Mouse (Mus musculus) adrenal gland, adult (tissue): ENCODE data around the gene Mta3.
A peak's percentile ranks its signal among the peaks of the same experiment; 100 is the strongest.

Source experiments
- DNase-seq, 2 experiments: peaks; one replicate each; pipeline ENCODE4 v3.0.0; 2022 to 2023; ENCODE audit warnings: low spot score in 1 of 2; ENCODE audit not compliant: inconsistent age in 2 of 2

Gene Mta3

DNA sequence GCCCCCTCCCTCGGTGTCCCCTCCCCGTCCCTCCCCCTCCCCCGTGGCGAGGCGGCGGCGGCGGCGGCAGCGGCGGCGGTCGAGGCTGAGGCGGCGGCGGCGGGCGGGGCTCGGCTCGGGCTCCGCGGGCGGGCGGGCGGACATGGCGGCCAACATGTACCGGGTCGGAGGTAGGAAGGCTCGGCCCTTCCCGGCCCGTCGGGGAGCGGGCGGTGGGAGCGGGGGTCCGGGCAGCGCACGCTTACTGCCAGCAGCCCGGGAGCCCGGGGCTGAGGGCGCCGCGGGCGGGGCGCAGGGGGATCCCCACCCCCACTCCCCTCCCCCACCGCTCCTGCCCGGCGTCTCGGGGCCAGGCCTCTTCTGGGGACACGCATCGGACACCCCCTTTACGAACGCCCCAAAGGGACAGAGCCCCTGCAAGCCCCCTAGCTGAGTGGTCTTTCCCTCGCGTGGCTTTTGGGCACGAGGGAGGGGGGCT is at the start of gene Mta3:
Gene Mta3, plus strand, starts transcription at position 48 of the 478 bp plus-strand sequence.
- peak; percentile 77 to 91 for DNase-seq

DNA sequence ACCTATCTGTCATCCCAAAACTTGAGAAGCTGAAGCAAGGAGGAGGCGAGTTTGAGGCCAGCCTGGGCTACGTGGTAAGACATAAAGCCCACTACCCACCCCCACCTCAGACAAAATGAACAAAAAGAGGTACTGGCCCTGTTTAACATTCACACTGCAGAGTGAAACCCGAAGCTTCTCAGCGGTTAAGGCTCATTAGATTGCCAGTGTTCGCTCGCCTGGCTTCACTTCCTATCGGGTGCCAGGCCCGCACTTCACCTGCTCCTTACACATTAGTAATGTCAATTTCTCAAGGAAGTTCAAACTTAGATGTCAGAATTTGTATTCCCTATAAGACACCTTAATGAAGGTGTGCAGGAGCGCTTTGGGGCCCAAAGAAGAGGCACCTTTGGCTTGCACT is 48.6 kb upstream of the Mta3 start:
- DNase-seq: no peak

DNA sequence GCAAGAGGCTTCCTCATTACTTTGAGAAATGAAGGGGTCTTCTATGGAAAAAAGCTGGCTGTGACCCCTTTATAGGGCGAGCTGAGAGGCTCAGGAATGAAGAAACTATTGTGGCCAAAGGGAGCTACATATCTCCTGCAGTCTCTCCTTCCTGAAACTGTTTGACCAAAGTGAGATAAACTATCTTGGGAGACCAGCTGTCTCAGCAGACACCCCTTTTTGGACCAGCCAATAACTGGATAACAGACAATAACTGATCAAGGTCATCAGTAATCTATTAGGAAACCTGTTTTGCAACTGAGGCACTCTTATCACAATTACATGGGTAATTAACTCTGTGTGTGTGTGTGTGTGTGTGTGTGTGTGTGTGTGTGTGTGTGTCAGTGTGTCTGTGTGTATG is 47.0 kb upstream of the Mta3 start:
- no peak for DNase-seq

DNA sequence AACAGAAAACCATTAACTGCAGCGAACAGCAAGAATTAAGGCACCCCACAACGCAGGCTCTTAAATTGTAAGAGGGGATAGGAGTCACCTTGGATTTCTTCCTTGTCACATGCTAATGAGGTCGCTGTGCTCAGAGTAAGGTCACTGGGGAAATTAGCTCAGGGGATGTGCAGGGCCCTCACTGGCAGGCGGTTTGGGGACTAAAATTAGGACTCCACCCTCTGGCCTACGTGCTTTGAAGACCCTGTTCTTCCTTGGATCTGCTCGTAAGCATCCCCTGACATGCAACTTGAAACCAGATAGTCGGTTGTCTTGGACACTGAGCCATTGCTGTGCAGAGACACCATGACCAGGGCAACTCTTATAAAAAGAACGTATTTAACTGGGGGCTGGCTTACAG is 41.2 kb upstream of the Mta3 start:
- DNase-seq: peak in 1 of 2 experiments; percentile 38

DNA sequence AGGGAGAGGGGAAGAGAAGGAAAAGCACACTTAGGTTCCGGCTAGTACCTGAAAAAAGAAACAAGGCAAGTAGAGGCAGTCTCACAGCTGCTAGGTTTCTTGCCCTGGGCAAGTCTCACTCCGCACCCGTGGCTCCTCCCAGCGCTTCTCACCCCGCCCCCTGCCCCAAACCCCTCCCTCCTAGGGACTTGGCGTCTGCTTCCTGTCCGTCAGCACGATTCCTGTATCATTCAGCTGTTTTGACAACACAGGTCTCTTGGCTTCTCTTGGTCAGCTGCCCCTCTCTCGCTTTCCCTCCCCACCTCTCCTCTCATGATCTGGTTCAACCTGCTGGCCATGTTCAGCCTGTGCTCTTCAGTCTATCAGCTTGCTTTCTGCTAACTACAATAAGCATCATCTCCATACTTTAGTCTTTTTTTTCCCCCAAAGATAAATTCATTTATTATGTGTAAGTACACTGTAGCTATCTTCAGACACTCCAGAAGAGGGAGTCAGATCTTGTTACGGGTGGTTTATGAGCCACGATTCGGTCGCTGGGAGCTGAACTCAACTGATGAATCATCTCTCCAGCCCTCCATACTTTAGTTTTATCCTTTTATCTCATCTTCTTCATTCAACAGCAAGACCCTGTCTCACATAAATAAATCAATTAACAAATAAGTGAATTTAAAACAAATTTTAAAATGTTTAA is 39.2 kb upstream of the Mta3 start:
- DNase-seq: no peak

DNA sequence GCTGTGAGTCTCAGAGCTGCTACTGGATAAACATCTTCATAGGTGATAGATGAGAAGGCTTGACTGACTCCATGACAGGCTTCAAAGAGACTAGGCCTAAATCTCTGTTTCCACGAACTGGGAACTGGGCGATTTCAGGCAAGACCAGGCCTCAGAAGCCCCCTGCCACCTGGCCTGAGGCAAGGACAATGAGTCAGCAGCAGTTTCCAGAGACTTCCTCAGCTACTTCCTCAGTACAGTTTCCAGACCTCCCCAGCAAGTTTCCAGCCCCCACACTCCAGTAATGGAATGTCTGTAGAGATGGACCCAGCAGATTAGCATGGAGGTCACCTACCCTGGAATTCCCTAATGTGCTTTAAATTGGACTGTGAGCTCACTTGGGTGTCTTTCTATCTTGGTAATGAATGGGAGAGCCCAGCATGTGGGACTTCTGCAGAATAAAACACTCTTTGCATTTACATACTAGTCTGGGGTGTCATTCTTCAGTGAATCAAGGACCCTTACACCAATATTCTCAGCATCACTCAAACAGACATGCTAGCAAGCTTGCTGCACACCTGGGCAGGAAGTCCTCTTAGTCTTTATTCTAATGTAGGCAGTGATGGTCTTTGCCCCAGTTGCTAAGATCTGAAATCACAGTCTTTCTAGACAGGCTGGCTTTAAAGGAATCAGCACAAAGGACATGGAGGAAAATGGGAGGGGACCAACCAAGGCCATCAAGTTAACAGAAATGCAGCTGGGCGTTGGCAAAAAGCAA is 37.9 kb upstream of the Mta3 start:
- no peak for DNase-seq

DNA sequence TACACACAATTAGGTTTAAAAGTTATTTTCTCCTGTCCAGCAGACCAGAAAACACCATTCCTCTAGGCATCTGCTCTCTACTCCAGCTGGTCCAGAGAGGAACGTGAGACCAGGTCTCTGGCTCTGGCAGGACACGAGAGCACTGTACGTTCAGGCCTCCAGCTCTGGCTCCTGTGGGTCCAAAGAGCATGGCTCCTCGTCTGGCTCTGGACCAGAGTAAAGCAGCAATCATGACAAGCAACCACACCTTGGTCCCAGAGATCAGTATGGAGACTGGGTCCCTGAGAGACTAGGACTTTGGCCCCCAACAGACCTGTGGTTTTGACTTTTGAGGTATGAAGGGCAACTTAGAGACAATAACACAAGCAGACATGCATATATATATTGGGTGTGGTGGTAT is 33.3 kb upstream of the Mta3 start:
- no peak for DNase-seq

DNA sequence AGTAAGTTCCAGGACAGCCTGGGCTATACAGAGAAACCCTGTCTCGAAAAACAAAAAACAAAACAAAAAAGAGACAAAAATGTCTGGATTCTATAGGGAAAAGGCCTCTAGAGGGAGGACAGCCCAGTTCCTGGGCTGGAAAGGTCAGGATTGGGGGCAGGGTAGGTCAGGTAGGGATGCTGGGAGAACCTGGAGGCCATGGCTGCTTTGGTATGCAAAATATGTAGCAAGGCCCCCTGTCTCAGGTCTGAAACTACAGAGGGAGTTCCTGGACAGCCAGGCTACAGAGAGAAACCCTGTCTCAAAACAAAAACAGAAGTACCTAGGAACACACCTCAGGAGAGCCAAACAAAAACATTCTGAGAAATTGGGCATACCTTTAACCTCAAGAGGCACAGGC is 28.6 kb upstream of the Mta3 start:
- DNase-seq: no peak

DNA sequence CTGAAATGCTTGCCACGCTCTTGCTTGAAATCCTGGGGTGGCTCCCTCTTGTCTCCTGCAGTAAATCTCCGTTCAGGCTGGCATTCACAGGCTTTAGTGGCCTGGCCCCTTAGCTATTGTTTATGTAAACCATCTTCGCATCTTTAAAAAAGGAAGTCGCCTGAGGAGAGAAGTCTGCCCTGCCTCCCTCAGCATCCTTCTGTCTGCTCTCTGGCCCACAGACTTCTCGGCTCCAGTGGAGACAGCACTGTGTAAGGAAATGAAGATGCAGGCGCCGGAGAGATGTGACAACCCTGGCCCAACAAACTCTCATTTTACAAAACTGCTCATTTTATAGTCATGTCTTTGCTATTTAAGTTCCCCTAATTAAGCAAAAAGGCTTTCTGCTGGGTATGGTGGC is 24.0 kb upstream of the Mta3 start:
- DNase-seq: no peak

DNA sequence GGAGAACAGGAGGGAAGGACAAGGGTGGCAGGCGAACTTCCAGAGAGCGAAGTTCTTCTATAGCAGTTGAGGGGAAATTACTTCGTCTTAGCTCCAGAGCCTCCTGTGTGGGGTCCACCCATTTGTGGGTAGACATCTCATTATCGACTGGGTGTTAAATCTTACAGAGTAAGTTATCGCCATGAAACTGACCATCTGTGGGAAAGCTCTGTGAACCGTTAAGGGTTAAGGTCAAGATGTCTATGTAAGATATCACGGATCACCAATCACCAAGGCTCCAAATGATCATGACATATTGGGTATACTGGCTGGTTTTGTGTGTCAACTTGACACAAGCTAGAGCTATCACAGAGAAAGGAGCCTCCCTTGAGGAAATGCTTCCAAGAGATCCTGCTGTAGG is 21.5 kb upstream of the Mta3 start:
- no peak for DNase-seq

DNA sequence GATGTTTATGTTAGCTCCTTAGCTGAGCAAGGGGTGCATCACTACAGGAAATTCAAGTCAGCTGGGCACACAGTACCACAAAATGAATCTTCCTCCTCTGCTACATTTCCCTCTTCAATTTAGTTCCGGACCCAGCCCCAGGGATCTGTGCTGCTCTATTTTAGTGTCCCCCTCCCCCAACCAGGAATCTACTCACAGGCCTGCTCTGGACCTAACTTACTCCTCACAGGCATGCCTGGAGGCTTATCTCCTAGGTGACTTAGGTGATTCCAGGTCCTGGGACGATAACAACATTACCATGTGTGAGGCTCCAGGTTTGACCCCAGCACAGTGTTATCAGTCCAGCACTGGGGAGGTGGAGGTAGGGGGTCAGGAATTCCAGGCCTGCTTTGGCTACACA is 15.5 kb upstream of the Mta3 start:
- DNase-seq: no peak

DNA sequence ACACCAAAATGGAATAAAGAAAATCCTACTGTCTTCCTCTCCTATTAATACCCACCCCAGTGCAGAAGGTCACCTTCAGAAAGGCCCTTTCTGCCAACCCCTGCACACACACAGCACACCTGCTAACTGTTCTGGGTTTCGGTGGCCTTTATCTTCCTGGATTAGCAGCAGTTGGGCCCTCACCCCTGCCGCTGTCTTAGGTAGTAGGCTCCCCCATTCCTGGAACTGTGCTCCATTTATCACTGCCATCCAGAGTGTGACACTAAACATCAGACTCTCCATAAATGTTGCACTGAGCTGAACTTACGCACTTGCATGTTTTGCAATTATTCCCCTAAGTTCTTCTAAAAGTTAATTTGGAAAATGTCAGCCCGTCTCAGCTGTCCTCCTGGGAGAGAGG is 14.6 kb upstream of the Mta3 start:
- peak in 1 of 2 experiments; percentile 56 for DNase-seq

DNA sequence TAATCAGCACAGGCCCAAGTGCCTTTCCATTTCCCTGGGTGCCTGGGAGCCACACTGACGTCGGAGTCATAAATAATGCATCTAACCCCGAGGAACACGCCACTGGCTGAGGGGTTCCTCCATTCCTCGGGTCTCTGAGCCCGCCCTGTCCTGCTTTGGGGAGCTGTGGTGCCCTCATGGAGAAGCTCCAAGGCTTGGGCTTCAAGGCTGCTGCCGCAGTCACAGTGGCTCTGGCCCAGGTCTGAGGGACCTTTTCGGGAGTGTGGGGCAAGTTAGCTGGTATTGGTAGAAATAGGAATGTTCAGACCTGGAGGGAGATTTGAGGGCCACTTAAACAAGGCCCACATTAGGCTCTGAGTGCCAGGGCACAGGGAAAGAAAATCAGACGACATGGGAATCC is 12.0 kb upstream of the Mta3 start:
- DNase-seq: peak; percentile 61 to 84

DNA sequence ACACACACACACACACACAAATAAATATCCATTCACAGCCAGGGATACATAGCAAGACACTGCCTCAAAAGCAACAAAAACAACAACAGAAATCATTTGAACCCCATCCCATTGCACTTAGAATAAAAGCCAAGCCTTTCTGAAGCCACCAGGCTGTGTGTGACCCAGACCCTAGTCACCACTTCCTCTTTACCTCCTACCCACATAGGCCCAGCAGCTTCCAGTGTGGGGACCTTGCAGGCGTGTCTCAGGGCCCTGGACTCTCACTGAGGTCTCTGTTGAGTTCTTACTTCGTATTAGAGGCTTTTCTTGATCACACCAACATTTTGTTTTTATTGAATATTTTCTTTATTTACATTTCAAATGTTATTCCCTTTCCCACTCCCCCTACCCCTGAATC is 10.2 kb upstream of the Mta3 start:
- DNase-seq: no peak

DNA sequence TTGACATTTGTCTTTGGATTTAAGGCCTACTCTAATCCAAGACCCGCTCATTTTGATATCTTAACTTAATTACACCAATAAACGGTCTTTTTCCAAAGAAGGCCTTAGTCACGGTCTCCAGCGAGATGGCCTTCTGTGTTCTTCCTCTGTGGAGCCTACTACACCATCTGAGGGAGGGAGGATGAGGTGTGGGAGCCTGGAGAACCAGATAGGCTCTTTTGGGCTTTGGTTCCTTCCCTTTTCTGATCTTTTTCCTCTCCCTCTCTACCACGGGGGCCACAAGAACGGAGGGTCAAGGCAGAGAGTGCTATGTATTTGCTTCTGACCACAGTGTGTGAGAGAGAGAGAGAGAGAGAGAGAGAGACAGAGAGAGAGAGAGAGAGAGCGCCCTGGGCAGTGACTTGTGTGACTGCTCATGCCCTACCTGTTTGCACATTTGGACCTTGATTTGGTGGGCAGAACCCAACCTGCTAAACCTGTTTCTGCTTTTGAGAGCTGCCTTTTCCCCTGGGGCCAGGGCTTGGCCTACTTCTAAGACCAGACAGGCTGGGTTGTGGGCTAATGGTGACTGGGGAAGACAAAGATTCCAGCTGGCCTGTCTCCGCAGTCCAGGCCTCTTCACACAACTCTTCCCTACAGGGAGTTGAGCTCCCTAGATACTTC is 6.8 kb upstream of the Mta3 start:
- DNase-seq: no peak

DNA sequence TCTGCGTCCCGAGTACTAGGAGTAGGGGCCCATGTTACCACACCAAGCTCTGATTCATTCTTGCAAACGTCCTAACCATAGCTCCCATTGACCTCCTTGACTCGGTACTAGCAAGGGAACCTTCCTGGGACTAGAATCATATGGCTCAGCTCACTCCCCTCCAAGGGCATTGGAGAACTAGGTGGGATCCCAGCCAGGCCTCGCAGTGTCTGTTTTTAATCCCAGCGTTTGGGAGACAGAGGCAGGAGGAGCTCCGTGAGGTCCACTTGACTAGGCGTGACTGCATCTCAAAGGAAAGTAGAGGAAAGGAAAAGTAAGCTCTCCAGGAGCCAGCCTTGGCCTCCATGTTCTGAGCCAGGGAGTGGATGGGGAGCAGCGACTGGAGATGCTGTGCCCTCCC is 5.8 kb upstream of the Mta3 start:
- DNase-seq: no peak

DNA sequence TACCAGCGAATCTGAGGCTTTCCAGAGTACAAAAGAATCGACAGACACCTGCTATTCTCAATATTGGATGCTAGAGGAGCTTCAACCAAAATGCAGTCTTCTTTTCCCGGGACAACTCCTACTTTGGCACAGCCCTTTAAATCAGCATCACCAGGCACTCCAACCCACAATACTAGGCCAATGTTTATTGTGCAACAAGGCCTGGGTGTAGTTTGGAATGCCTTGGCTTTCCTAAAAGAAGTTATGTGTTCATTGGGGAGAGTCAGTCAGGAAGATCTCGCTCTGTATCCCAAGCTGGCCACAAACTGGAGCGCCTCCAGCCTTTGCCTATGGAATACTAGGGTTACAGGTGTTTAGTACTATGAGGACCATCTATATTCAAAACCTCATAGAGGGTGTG is 1.5 kb upstream of the Mta3 start:
- no peak for DNase-seq

DNA sequence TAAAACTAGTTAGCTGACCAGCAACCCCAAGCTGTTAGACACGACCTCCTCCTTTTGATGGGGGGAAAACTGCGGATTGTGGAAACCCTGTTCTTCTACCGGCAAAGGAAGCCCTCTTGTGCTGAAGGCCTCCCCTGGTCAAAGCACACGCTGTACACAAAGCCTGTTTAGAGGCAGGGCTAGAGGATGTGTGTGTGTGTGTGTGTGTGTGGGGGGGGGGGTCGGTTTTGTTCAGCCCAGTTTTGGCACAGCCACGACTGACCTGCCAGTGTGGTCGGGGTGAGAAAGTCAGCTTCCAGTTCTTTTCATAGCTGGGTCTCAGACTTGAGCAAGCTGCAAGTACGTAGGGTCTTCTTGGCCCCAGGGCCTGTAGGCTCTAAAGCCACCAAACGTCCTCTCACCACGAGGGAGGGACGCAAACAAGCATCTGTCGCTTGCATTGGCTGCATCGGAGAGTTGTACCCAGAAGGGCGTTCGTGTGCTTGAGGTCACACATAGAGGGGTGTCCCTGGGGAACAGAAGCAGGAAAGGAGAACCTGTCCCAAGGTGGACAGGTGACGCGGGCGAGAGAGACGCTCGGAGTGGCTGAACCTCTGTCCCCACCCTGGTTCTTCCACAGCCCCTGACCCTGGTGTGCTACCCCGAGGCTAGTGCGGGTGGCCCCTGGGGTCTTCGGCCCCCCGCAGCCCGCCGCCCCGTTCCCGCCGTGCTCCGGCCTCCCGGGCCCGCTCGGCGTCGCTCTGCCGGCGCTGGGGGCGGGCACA is 429 bp upstream of the Mta3 start:
- peak; percentile 66 to 89 for DNase-seq

DNA sequence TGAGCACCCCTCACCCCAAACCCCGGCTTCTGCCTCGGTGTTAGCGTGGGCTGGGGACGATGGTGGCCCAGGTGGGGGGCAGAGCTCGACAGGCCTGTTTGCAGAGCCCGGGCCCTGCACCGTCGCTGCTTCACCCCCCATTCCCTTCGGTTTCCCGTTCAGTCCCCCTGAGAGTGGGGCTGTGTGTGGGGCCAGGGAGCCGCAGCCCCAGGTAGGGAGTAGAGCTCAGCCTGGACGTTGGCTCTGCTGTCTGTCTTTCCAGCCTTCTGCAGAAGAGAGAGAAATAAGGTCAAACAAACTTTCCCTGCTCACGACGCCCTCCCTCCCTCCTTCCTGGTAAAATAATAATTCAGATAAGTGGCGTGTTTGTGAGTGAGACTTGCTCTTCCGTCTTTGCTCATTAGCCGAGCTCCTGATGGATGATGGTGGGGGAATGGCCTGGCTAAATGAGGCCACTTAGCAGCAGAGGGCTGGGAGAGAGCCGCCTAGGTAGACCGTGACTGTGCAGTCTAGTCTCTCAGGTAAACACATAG is 697 bp downstream of the Mta3 start:
- peak; percentile 61 to 89 for DNase-seq

DNA sequence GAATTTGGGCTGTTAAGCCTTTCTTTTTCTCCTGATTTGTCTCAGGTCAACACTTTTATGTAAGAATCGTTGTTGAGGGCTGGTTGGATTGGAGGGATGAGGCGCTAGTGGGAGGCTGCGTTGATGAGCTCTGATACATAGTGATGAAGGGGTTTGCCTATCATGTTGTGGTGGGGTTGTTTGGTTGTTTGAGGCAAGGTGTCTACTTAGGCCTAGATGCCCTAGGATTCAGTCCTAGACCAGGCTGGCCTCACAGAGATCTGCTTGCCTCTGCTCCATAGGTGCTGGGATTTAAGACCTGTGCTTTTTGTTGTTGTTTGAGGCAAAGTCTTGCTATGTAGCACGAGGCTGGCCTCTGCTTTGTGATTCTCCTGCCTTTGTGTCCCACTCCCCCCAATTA is 1.4 kb downstream of the Mta3 start:
- DNase-seq: peak in 1 of 2 experiments; percentile 69

DNA sequence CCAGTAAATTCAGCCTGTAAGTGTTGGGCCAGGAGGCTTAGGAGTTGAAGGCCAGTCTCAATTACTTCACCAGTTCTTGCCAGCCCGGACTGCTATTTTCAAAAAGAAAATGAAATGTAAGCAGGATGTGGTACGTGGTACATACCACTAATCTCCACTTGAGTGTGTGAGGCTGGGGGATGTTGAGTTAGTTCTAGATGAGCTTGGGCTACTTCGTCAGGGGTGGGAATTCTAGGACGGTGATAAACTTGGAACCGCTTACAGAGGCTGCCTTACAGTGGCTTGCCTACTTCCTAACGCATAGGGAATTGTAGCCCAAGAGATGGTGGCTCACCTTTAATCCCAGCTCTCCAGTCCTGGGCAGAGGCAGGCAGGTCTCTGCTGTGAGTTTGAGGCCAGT is 1.9 kb downstream of the Mta3 start:
- DNase-seq: peak in 1 of 2 experiments; percentile 64
